Mouse (Mus musculus): ENCODE data around the gene Fam221b. TPM values are rescaled to one million over a fixed set of nuclear protein-coding genes. Genes with fewer than 3 reads are reported as not detected.

The Fam221b gene
- polyA plus RNA-seq, 1 experiment from 2014 or later: 2.4 TPM

DNA sequence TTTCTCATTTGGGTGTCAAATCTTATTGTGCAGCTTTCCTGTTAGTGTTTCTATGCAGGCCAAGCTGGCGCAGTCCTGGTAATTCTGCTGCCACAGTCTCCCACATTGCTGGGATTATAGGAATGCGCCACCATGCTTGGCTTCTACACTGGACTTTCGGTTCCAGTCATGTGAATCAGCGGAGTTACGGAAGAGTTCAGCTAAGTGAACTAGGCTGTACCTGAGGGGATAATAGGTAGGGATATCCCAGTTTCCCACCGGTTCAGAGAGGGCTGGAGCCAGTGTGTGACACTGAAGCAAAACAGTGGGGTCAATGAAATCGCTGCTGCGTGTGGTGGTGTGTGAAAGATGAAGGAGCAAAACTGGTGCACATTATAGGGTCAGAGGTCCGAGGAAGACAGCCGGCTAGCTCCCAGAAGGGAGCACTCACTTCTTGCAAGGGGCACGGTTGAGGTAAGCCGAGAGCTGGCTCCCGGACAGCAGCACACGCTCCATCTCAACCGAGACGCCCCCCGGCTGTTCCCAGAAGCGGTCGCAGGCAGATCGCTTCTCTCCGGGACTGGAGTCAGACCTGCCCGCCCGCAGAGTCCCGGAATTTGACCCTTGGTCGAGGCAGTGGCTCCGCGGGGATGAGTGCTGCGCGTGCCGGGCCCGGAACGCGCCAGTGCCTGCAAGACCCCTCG lies 13.1 kb downstream of the Fam221b start:
- peaks cover 26% of the 10 kb centered on the region for H3K4me1 ChIP-seq (replicated peaks)
- peak; percentile 55 for ATAC-seq (ENCODE audit: low read depth)
- no peaks in the 10 kb centered on the region for H3K9me3 ChIP-seq
- peaks cover 12% of the 10 kb centered on the region for H3K36me3 ChIP-seq
- H3K4me3 ChIP-seq: peak overlapping the region; percentile 61
- H3K27me3 ChIP-seq: peaks cover 12% of the 10 kb centered on the region
- peak overlapping the region; percentile 81 for H3K4me2 ChIP-seq
- H3K27ac ChIP-seq (replicated peaks): peak overlapping the region; percentile 93
- whole genome bisulfite sequencing: 6% methylated on average over 34 of the region's 34 CpGs
- peak overlapping the region; percentile 80 for H3K9ac ChIP-seq

DNA sequence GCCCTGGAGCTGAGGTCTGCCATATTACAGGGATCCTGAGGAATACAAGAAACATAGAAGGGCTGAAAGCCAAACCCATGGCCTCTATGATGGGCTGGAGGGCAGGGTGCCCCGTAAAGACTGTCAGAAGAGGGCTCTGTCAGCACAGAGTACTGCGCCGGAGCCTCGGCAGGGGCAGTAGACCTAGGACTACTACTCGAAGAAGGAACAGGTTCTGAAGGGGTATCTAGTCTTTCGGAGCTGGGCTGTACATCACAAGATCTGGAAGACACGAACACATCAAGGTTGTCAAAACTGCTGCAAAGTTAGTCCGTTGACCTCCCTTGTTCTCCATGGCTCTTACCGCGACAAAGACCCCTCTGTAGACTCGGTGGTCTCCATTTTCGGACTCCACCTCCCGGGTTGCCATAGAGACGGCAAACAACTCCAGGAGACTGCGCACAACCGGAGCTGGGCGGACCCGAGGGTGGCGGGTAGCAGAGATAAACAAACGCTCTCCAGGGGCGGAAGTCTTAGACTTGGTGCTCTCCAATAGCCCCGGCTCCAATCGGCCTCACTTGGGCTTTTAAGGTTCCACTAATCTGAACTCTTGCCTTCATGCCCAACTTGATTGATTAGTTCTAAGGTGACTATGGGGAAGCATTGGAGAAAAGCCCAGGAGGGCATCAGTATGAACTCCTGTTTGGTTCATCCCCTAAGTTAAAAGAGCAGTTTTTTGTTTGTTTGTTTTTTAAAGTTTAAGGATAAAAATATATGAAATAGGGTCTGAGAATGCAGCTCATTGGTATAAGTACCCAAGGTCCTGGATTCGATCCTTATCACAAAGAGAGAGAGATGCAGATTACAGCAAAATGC lies 15.6 kb downstream of the Fam221b start, which contains the start of gene Spag8:
Gene Spag8, minus strand, starts transcription at position 434 of the 855 bp plus-strand sequence.
- H3K4me3 ChIP-seq: peak within 1 kb of the TSS; percentile 28
- peaks cover 5% of the 10 kb centered on the region for H3K9me3 ChIP-seq
- peaks cover 26% of the 10 kb centered on the region for H3K4me1 ChIP-seq (replicated peaks)
- H3K27me3 ChIP-seq: peaks cover 2% of the 10 kb centered on the region; the same call in 1 of the 2 replicates
- 16% methylated on average over 24 of the region's 24 CpGs for WGBS
- peak within 1 kb of the TSS; percentile 31; the same call in 1 of the 2 replicates for H3K9ac ChIP-seq
- no peak within 1 kb of the TSS; the same call in 1 of the 2 replicates for H3K27ac ChIP-seq (replicated peaks)
- peak within 1 kb of the TSS; percentile 49 for H3K4me2 ChIP-seq
- H3K36me3 ChIP-seq: peaks cover 36% of the 10 kb centered on the region
- ATAC-seq (ENCODE audit: low read depth): no peak

DNA sequence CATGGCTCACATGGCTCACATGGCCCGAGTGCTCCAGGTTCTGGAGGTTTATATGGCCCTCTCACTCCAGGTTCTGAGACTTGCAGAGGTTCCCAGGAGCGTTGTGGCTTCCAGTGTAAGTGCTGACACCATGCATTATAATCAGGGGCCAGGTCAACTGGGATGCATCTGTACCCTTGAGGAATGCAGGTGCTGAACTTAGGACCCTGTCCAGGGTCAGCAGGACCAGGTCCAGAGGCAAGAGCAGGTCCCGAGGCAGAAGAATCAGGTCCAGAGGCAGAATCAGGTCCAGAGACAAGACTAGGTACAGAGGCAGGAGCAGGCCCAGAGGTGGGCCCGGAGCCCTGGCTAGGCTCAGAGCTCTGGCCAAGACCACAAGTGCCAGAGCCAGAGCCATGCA lies 16.2 kb downstream of the Fam221b start:
- Histone ChIP-seq H3K4me1 (replicated peaks) (peaks cover 26% of the 10 kb centered on the region), H3K27ac (replicated peaks) (no peak overlapping the region; the same call in 1 of the 2 replicates), H3K9me3 (peaks cover 5% of the 10 kb centered on the region), H3K27me3 (no peaks in the 10 kb centered on the region), H3K9ac (peak overlapping the region; percentile 31; the same call in 1 of the 2 replicates), H3K4me3 (0 out of 2 replicates have a peak overlapping the region, but pooled peaks have one; percentile 28), H3K36me3 (peaks cover 43% of the 10 kb centered on the region), H3K4me2 (peak overlapping the region; percentile 49)
- WGBS: 87% methylated on average over 4 of the region's 4 CpGs
- no peak for ATAC-seq (ENCODE audit: low read depth)

DNA sequence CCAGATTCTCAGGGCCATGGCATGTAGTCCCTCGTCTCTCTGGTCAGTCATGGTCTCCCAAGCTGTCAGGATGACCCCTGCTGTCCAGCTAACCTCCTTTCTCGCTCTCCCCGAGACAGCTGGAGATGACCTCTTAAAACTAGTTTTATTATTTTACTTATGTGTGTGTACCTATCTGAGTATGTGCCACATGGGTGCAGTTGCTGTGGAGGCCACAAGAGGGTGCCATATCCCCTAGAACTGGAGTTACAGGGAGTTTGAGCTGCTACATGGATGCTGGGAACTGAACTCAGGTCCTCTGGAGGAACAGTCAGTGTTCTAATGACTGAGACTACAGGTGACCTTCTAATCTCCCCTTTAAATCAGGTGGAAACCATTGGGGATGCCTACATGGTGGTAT lies 19.2 kb downstream of the Fam221b start:
- H3K27me3 ChIP-seq: no peaks in the 10 kb centered on the region
- H3K4me1 ChIP-seq (replicated peaks): peaks cover 12% of the 10 kb centered on the region
- ATAC-seq (ENCODE audit: low read depth): no peak
- H3K4me3 ChIP-seq: no peak overlapping the region
- 90% methylated on average over 3 of the region's 3 CpGs for WGBS
- no peak overlapping the region for H3K9ac ChIP-seq
- no peak overlapping the region for H3K4me2 ChIP-seq
- no peak overlapping the region for H3K27ac ChIP-seq (replicated peaks)
- peaks cover 5% of the 10 kb centered on the region for H3K9me3 ChIP-seq
- peaks cover 68% of the 10 kb centered on the region for H3K36me3 ChIP-seq

DNA sequence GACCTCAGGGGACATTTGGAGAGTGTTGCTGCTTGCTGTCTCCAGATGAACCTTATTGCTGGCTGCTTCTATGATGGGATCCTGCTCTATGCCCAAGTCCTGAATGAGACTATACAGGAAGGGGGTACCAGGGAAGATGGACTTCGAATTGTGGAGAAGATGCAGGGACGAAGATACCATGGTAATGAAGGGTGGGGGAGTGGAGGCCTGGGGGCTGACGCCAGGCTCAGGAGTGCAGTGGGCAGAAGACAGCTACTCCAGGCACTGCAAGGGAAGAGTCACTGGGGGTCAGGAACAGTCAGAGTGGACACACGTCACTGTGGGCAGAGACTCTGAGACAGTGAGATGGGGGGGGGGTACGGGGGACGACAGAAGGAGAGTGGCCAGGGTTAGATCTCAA lies 28.5 kb downstream of the Fam221b start:
- no peak overlapping the region for H3K4me2 ChIP-seq
- H3K4me3 ChIP-seq: no peak overlapping the region
- H3K27me3 ChIP-seq: no peaks in the 10 kb centered on the region
- no peak overlapping the region for H3K27ac ChIP-seq (replicated peaks)
- no peaks in the 10 kb centered on the region for H3K9me3 ChIP-seq
- ATAC-seq (ENCODE audit: low read depth): no peak
- 85% methylated on average over 6 of the region's 6 CpGs for WGBS
- peaks cover 6% of the 10 kb centered on the region; the same call in 1 of the 2 replicates for H3K4me1 ChIP-seq (replicated peaks)
- H3K9ac ChIP-seq: no peak overlapping the region
- H3K36me3 ChIP-seq: peaks cover 33% of the 10 kb centered on the region

DNA sequence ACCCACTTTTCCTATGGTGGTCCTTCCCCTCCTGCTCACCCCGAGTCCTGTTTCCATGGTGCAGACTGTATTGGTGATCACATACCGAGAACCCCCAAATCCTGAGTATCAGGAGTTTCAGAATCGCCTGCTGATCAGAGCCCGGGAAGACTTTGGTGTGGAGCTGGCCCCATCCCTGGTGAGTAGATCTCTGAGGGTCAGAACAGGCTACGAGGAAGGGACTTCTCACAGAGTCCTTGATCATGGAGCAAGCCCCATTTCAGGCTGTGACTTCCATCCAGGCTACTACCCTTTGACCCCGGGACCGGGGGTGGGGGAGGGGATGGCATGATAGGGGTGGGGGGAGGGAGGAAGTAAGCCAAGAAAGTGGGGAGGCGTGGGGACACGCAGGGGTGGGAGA lies 28.9 kb downstream of the Fam221b start:
- peaks cover 10% of the 10 kb centered on the region for H3K4me1 ChIP-seq (replicated peaks)
- no peak overlapping the region for H3K4me2 ChIP-seq
- peaks cover 29% of the 10 kb centered on the region for H3K36me3 ChIP-seq
- 74% methylated on average over 9 of the region's 9 CpGs for WGBS
- H3K4me3 ChIP-seq: no peak overlapping the region
- no peak overlapping the region for H3K9ac ChIP-seq
- H3K27ac ChIP-seq (replicated peaks): no peak overlapping the region
- ATAC-seq (ENCODE audit: low read depth): no peak
- H3K9me3 ChIP-seq: no peaks in the 10 kb centered on the region
- no peaks in the 10 kb centered on the region for H3K27me3 ChIP-seq

DNA sequence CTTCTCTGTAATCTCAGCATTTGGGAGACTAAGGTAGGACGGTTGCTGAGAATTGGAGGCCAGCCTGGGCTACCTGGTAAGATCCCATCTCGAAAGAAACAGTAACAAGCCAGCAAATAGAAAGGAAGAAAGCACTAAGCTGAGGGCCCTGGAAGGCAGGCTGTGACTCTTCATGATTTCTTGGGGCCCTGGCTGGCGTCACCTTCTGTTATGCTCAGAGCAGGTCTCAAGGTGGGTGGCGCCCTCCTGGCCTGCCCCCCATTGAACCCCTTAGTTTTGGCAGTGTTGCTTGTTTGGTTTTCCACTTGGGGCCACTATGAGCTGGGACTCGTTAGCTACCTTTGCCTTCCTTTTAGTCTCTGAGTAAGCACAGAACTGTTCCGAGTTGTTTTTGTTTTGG lies 32.2 kb downstream of the Fam221b start:
- no peak overlapping the region for H3K4me3 ChIP-seq
- no peak overlapping the region for H3K9ac ChIP-seq
- no peak overlapping the region for H3K4me2 ChIP-seq
- H3K27ac ChIP-seq (replicated peaks): no peak overlapping the region
- H3K27me3 ChIP-seq: no peaks in the 10 kb centered on the region
- peaks cover 43% of the 10 kb centered on the region for H3K4me1 ChIP-seq (replicated peaks)
- WGBS: 77% methylated on average over 6 of the region's 6 CpGs
- H3K36me3 ChIP-seq: peaks cover 5% of the 10 kb centered on the region
- H3K9me3 ChIP-seq: no peaks in the 10 kb centered on the region
- no peak for ATAC-seq (ENCODE audit: low read depth)

DNA sequence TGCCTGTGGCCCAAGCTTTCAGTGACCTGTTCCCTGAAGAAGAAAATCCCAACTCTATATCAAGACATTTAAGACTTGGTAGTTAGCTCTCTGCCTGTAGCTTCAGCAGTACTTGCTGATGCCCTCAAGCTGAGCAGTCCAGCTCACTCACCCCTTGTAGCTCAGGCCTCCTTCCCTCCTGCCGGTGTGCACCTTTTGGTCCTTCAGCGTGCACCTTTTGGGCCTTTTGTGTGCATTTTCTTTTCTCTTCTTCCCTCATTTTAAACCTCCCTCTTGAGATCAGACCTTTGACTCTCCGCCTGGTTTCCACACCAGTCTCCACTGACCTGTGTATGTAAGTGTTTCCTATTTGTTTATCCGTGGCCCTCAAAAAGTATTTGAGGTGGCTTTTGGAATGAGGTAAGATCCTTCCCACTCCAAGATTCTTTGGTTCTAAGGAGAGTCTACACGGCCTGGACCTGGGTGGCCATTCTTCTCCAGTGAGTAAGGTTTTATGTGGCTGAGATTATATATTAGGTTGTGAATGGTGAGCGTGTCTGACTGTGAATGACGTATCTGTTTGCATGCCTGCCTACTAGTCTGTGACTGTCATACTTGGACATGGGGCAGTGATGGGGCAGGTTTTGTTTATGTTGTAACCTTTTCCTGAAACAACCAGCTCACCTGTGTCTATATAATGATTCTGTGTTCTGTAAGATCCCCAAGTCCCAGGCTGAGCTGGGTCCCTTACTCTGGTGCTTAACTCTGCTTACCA lies 34.1 kb downstream of the Fam221b start:
- H3K4me3 ChIP-seq: 0 out of 2 replicates have a peak overlapping the region, but pooled peaks have one; percentile 64
- peak overlapping the region; percentile 43; the same call in 1 of the 2 replicates for H3K9ac ChIP-seq
- ATAC-seq (ENCODE audit: low read depth): no peak
- no peak overlapping the region for H3K27ac ChIP-seq (replicated peaks)
- H3K4me2 ChIP-seq: peak overlapping the region; percentile 86
- WGBS: 79% methylated on average over 7 of the region's 7 CpGs
- peaks cover 60% of the 10 kb centered on the region for H3K4me1 ChIP-seq (replicated peaks)
- H3K9me3 ChIP-seq: no peaks in the 10 kb centered on the region
- no peaks in the 10 kb centered on the region for H3K27me3 ChIP-seq
- H3K36me3 ChIP-seq: no peaks in the 10 kb centered on the region

DNA sequence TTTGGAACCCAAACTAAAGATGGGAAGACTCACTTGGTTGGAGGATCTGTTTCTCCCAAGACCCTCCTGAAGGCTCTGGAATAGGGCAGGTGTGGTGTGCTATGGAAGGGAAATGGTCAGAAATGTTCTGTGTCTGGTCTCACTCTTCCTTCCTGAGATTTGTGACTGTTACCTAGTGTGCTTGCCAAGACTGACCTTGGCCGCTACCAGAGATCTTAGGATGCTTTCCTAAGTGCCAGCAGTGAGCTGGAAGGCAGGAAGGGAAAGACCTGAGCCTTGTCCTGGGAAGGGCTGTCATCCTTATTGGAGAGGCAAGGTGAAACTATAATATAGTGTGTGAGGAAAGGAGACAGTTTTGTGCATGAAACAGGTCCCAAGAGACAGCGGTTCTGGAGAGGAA lies 35.2 kb downstream of the Fam221b start:
- Histone ChIP-seq H3K27ac (replicated peaks) (no peak overlapping the region), H3K9me3 (no peaks in the 10 kb centered on the region), H3K4me2 (peak overlapping the region; percentile 86), H3K27me3 (no peaks in the 10 kb centered on the region), H3K4me3 (peak overlapping the region; percentile 64), H3K9ac (peak overlapping the region; percentile 92; the same call in 1 of the 2 replicates), H3K36me3 (no peaks in the 10 kb centered on the region), H3K4me1 (replicated peaks) (peaks cover 61% of the 10 kb centered on the region)
- WGBS: 94% methylated on average over 2 of the region's 2 CpGs
- no peak for ATAC-seq (ENCODE audit: low read depth)

DNA sequence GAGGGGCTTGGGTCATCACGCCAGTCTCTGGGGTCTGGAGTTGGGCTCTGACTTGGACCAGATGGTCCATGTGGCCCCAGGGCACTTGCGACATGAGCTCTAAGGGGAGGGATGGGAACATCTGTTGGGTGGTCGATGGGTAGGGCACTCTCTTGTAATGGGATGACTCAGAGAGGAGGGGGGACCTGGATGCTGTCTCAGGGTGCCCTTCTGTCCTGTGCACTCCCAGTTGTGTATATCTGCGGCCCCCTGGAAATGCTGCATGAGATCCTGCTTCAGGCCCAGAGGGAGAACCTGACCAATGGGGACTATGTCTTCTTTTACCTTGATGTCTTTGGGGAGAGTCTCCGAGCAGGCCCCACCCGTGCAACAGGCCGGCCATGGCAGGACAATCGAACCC lies 35.6 kb downstream of the Fam221b start:
- Histone ChIP-seq H3K4me3 (peak overlapping the region; percentile 64), H3K27me3 (no peaks in the 10 kb centered on the region), H3K27ac (replicated peaks) (no peak overlapping the region), H3K4me2 (peak overlapping the region; percentile 86), H3K4me1 (replicated peaks) (peaks cover 61% of the 10 kb centered on the region), H3K9me3 (no peaks in the 10 kb centered on the region), H3K9ac (peak overlapping the region; percentile 92), H3K36me3 (no peaks in the 10 kb centered on the region)
- no peak for ATAC-seq (ENCODE audit: low read depth)
- 61% methylated on average over 8 of the region's 8 CpGs for WGBS

DNA sequence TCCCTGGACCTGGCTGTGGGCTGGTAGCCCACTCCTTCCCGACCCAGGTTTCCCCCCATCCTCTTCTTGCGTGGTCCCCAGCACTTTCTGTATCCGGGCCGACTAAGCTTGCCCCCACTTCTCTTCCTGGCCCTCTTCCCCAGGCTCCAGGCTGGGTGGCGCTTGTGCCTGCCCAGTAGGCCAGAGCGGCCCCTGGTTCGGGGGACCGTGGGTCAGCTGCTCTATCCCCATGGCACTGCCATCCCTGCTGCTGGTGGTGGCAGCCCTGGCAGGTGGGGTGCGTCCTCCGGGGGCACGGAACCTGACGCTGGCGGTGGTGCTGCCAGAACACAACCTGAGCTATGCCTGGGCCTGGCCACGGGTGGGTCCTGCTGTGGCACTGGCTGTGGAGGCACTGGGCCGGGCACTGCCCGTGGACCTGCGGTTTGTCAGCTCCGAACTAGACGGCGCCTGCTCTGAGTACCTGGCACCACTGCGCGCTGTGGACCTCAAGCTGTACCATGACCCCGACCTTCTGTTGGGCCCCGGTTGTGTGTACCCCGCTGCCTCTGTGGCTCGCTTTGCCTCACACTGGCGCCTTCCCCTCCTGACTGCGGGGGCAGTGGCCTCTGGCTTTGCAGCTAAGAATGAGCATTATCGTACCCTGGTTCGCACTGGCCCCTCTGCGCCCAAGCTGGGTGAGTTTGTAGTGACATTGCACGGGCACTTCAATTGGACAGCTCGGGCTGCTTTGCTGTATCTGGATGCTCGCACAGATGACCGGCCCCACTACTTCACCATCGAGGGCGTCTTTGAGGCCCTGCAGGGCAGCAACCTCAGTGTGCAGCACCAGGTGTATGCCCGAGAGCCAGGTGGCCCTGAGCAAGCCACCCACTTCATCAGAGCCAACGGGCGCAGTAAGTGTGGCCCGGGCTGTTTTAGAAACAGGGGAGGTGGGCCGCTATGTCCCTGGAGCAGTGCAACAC lies 36.7 kb downstream of the Fam221b start:
- Histone ChIP-seq H3K9me3 (no peaks in the 10 kb centered on the region), H3K27me3 (no peaks in the 10 kb centered on the region), H3K4me3 (peak overlapping the region; percentile 64), H3K4me2 (peak overlapping the region; percentile 86), H3K4me1 (replicated peaks) (peaks cover 61% of the 10 kb centered on the region), H3K27ac (replicated peaks) (peak overlapping the region; percentile 95), H3K9ac (peak overlapping the region; percentile 92), H3K36me3 (no peaks in the 10 kb centered on the region)
- ATAC-seq (ENCODE audit: low read depth): peak; percentile 23; the same call in 1 of the 2 replicates
- WGBS: 43% methylated on average over 42 of the region's 42 CpGs
